In genomic region chr1:144075991-144076390, GRCm38 (mm10) we compare ENCODE assay signal across 20 mouse cellular contexts.
DNase-seq lines count a peak whose midpoint lies in the region; ATAC-seq and TF ChIP-seq lines count a peak whose summit lies in the region.
"Had no signal": no experiment of that assay in that cellular context is flagged by ENCODE, and none has a peak within 500 bp of the region (broad histone marks: within the 10 kb centered on the region; RNA-seq: fewer than 3 reads in every experiment).

No protein-coding gene starts in this region.

- no peaks in the 10 kb centered on the region for H3K27me3 ChIP-seq in liver, embryonic 14.5 days (ENCODE audit: control insufficient read depth, insufficient read depth, low read length)
- no peaks in the 10 kb centered on the region for H3K27me3 ChIP-seq in liver, postnatal 0 days (ENCODE audit: insufficient read depth, low read length)
- no peaks in the 10 kb centered on the region for H3K27me3 ChIP-seq in myocyte (ENCODE audit: control insufficient read depth, insufficient read depth, insufficient read length)
- H3K27me3 ChIP-seq in kidney, embryonic 14.5 days (ENCODE audit: control insufficient read depth, insufficient read depth, low read length) = no peaks in the 10 kb centered on the region
- H3K27me3 ChIP-seq: CH12.LX; forebrain, embryonic 12.5 days; limb, embryonic 15.5 days; midbrain, embryonic 13.5 days had no signal

- H3K4me3 ChIP-seq in liver, embryonic 14.5 days (ENCODE audit: insufficient read depth in 1 of 2, low read depth in 2 of 2, low read length in 2 of 2) = no peak overlapping the region
- H3K4me3 ChIP-seq in liver, postnatal 0 days (ENCODE audit: low read depth, low read length) = no peak overlapping the region
- H3K4me3 ChIP-seq in myocyte = no peak overlapping the region
- no peak overlapping the region for H3K4me3 ChIP-seq in kidney, embryonic 14.5 days (ENCODE audit: low read length)
- H3K4me3 ChIP-seq: forebrain, embryonic 12.5 days; limb, embryonic 15.5 days; midbrain, embryonic 13.5 days had no signal

- no peaks in the 10 kb centered on the region for H3K4me1 ChIP-seq in liver, embryonic 14.5 days (replicated peaks; ENCODE audit: control insufficient read depth in 2 of 2, insufficient read depth in 2 of 2, low read length in 1 of 2)
- no peaks in the 10 kb centered on the region for H3K4me1 ChIP-seq in liver, postnatal 0 days (ENCODE audit: insufficient read depth)
- no peaks in the 10 kb centered on the region for H3K4me1 ChIP-seq in kidney, embryonic 14.5 days (ENCODE audit: control insufficient read depth, insufficient read depth, low read length)
- H3K4me1 ChIP-seq: forebrain, embryonic 12.5 days; limb, embryonic 15.5 days; midbrain, embryonic 13.5 days had no signal

- no peak overlapping the region for H3K9ac ChIP-seq in liver, embryonic 14.5 days (replicated peaks)
- H3K9ac ChIP-seq in liver, postnatal 0 days (replicated peaks) = no peak overlapping the region
- H3K9ac ChIP-seq in kidney, embryonic 14.5 days (ENCODE audit: low read depth, low read length) = no peak overlapping the region
- H3K9ac ChIP-seq: forebrain, embryonic 12.5 days; hindbrain, embryonic 14.5 days; limb, embryonic 15.5 days; lung, embryonic 14.5 days; midbrain, embryonic 13.5 days had no signal

- TF ChIP-seq CTCF in liver, embryonic 14.5 days (IDR thresholded peaks at IDR 0.05; ENCODE audit: low read depth) = no peak
- no peak for TF ChIP-seq CTCF in liver, postnatal 0 days (IDR thresholded peaks at IDR 0.05; ENCODE audit: low read depth)

- WGBS in liver, embryonic 14.5 days (ENCODE audit: insufficient replicate concordance) = 23% methylated on average over 4 of the region's 4 CpGs
- WGBS in liver, postnatal 0 days (ENCODE audit: insufficient replicate concordance) = 55% methylated on average over 4 of the region's 4 CpGs
- 82% methylated on average over 4 of the region's 4 CpGs for WGBS in kidney, embryonic 14.5 days

- H3K9me3 ChIP-seq in liver, embryonic 14.5 days (ENCODE audit: control insufficient read depth, low read length) = no peaks in the 10 kb centered on the region
- H3K9me3 ChIP-seq in liver, postnatal 0 days (ENCODE audit: low read length) = no peaks in the 10 kb centered on the region
- H3K9me3 ChIP-seq in kidney, embryonic 14.5 days (ENCODE audit: control insufficient read depth, low read length) = no peaks in the 10 kb centered on the region
- H3K9me3 ChIP-seq: forebrain, embryonic 12.5 days; limb, embryonic 15.5 days; midbrain, embryonic 13.5 days had no signal

- H3K4me2 ChIP-seq in liver, embryonic 14.5 days (ENCODE audit: low read depth) = no peak overlapping the region
- H3K4me2 ChIP-seq in liver, postnatal 0 days (ENCODE audit: low read depth, low read length) = no peak overlapping the region
- H3K4me2 ChIP-seq in myocyte (ENCODE audit: low read depth) = peak overlapping the region; percentile 30
- H3K4me2 ChIP-seq in kidney, embryonic 14.5 days (replicated peaks; ENCODE audit: low read depth, low read length) = no peak overlapping the region
- H3K4me2 ChIP-seq: forebrain, embryonic 12.5 days; hindbrain, embryonic 14.5 days; limb, embryonic 15.5 days; lung, embryonic 14.5 days; midbrain, embryonic 13.5 days had no signal

- no peaks in the 10 kb centered on the region for H3K79me2 ChIP-seq in myocyte (ENCODE audit: control insufficient read depth, insufficient read depth)

- no peaks in the 10 kb centered on the region for H3K36me3 ChIP-seq in liver, embryonic 14.5 days (replicated peaks; ENCODE audit: control insufficient read depth, insufficient read depth, low read depth)
- no peaks in the 10 kb centered on the region for H3K36me3 ChIP-seq in liver, postnatal 0 days (replicated peaks; ENCODE audit: insufficient read depth, low read length)
- H3K36me3 ChIP-seq in myocyte (ENCODE audit: control insufficient read depth, insufficient read depth) = no peaks in the 10 kb centered on the region
- no peaks in the 10 kb centered on the region for H3K36me3 ChIP-seq in kidney, embryonic 14.5 days (ENCODE audit: control insufficient read depth, insufficient read depth, low read length)
- H3K36me3 ChIP-seq: forebrain, embryonic 12.5 days; limb, embryonic 15.5 days; midbrain, embryonic 13.5 days had no signal

- peak in 2 of 3 experiments; percentile 2 to 4 for DNase-seq in liver, embryonic 14.5 days (ENCODE audit: low read depth in 3 of 3, low spot score in 3 of 3)
- DNase-seq in liver, postnatal 0 days = no peak
- DNase-seq in heart, postnatal 4 days = peak; percentile 8
- DNase-seq in neural tube, embryonic 10.5 days (ENCODE audit: extremely low spot score, low spot score) = no peak
- DNase-seq: cerebellum, adult 9-11 months; kidney, adult 11 months; kidney, postnatal 4 days; lung, embryonic 14.5 days; lung, postnatal 4 days; retina, postnatal 1 day; thymus, postnatal 4 days had no signal

- no peak for ATAC-seq in liver, embryonic 14.5 days (ENCODE audit: insufficient read depth)
- no peak for ATAC-seq in liver, postnatal 0 days
- ATAC-seq in activated CD4-positive, CD25-positive, alpha-beta regulatory T cell, adult 4 months = peak; percentile 32
- ATAC-seq in kidney, embryonic 14.5 days (ENCODE audit: low FRiP score, low TSS enrichment) = no peak
- no peak for ATAC-seq in cerebellum, adult (ENCODE audit: insufficient number of reproducible peaks, low FRiP score, low TSS enrichment)
- ATAC-seq: midbrain, embryonic 13.5 days had no signal

- TF ChIP-seq EP300 in liver, embryonic 14.5 days (IDR thresholded peaks at IDR 0.05; ENCODE audit: low read depth) = no peak
- TF ChIP-seq EP300 in liver, postnatal 0 days (IDR thresholded peaks at IDR 0.05; ENCODE audit: low read depth) = no peak

- H3ac ChIP-seq in myocyte (ENCODE audit: control insufficient read depth, insufficient read length) = no peak overlapping the region

- H3K27ac ChIP-seq in liver, embryonic 14.5 days = no peak overlapping the region
- no peak overlapping the region for H3K27ac ChIP-seq in liver, postnatal 0 days (ENCODE audit: low read depth)
- no peak overlapping the region for H3K27ac ChIP-seq in kidney, embryonic 14.5 days (ENCODE audit: low read depth, low read length)
- H3K27ac ChIP-seq: forebrain, embryonic 12.5 days; hindbrain, embryonic 14.5 days; limb, embryonic 15.5 days; midbrain, embryonic 13.5 days had no signal

- no peak for TF ChIP-seq POLR2A in myocyte (IDR thresholded peaks at IDR 0.05; ENCODE audit: insufficient read length, low read depth)

TF ChIP-seq in myocyte, 11 proteins besides CTCF, POLR2A, EP300 and RAD21:
- TF ChIP-seq REST (IDR thresholded peaks at IDR 0.05; ENCODE audit: insufficient read depth, insufficient read length) (no peak), MYOD1 (IDR thresholded peaks at IDR 0.05; ENCODE audit: control insufficient read depth in 1 of 3, insufficient read length in 2 of 3, low read depth in 2 of 3) (no peak), CEBPB (IDR thresholded peaks at IDR 0.05; ENCODE audit: insufficient read depth, poor library complexity, severe bottlenecking) (no peak), POLR2AphosphoS2 (IDR thresholded peaks at IDR 0.05; ENCODE audit: insufficient read length, low read depth) (no peak), MYOG (IDR thresholded peaks at IDR 0.05; ENCODE audit: control insufficient read depth in 1 of 3, insufficient read depth in 1 of 3, insufficient read length in 2 of 3, low read depth in 2 of 3) (no peak), MAX (IDR thresholded peaks at IDR 0.05; ENCODE audit: low read depth) (no peak), USF1 (IDR thresholded peaks at IDR 0.05; ENCODE audit: low read depth) (no peak), TCF3 (IDR thresholded peaks at IDR 0.05; ENCODE audit: insufficient read length, low read depth) (no peak), SRF (IDR thresholded peaks at IDR 0.05; ENCODE audit: control insufficient read depth, insufficient read length, low read depth) (no peak), TCF12 (IDR thresholded peaks at IDR 0.05; ENCODE audit: insufficient read depth, poor library complexity, severe bottlenecking) (no peak), E2F4 (IDR thresholded peaks at IDR 0.05; ENCODE audit: insufficient read depth) (no peak)

Comparison
In these comparisons a context has a peak if more than half of its experiments do, and no peak if none do; other contexts are left out.
1. DNase-seq: peak in liver, embryonic 14.5 days (2 of 3) and heart, postnatal 4 days (single experiment); none in liver, postnatal 0 days (single experiment) and neural tube, embryonic 10.5 days (single experiment).